Comparison of ENCODE assay signal across 16 mouse cellular contexts in the genomic region with DNA sequence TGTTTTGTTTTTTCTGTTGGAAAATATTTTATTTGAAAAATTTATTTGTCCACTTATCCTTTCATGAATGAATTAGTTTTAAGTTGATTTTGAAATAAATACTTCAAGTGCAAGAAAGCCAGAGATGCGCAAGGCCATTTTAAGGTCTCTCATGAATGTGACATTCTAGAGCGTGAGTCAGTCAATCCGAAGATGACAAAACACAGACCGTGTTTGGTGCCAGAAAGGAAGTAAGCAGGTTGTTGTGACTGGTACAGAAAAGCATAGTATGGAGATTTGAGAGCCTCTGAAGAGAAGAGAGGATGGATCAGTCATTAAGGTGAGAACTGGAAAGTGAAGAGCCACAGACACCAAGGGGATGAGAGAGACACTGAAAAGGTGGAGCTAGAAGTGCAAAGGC.
"Had no signal": no experiment of that assay in that cellular context is flagged by ENCODE, and none has a peak within 500 bp of the region (broad histone marks: within the 10 kb centered on the region; RNA-seq: fewer than 3 reads in every experiment).

No protein-coding gene starts in this region.

- DNase-seq: heart, postnatal 10 days; heart, postnatal 14 days; heart, postnatal 36 days; heart, postnatal 4 days; kidney, adult 11 months; kidney, adult 18-20 months; kidney, adult 2 months; kidney, adult 8-10 months; kidney, adult 9 months; kidney, postnatal 10 days; kidney, postnatal 14 days; kidney, postnatal 25 days; kidney, postnatal 36 days; kidney, postnatal 4 days; layer of hippocampus, adult 9-11 months; layer of hippocampus, postnatal 36 days had no signal
